Mouse (Mus musculus) forebrain, embryonic 15.5 days (tissue): ENCODE measurements around the gene Dnajc5g. TPM values are rescaled to one million over a fixed set of nuclear protein-coding genes. Genes with fewer than 3 reads are reported as not detected.

ENCODE experiments used
- polyA plus RNA-seq: library from polyadenylated mRNA; unstranded; fragments of >200 nt; fragmentation: Nextera tagmentation; extraction: Ambion mirVana; gene quantifications from 2 replicates; pipeline ENCODE4 v1.2.1, GENCODE M21; 2015

Dnajc5g gene
- polyA plus RNA-seq, 1 experiment from 2014 or later = not detected

Other genes starting within 250 kb of the Dnajc5g start
- 48.1 and 50.9 TPM in 2 replicates for gene Tmem214, start 238.3 kb upstream of the Dnajc5g start, polyA plus RNA-seq
- 23.2 and 23.9 TPM in 2 replicates for gene Agbl5, start 217.6 kb upstream of the Dnajc5g start, polyA plus RNA-seq
- 243 and 273 TPM in 2 replicates for gene Ost4, start 198.5 kb upstream of the Dnajc5g start, polyA plus RNA-seq
- 12.0 and 12.9 TPM in 2 replicates for gene Emilin1, start 192.9 kb upstream of the Dnajc5g start, polyA plus RNA-seq
- 5.1 and 5.5 TPM in 2 replicates for gene Khk, start 184.9 kb upstream of the Dnajc5g start, polyA plus RNA-seq
- 15.9 and 18.5 TPM in 2 replicates for gene Cgref1, start 160.7 kb upstream of the Dnajc5g start, polyA plus RNA-seq
- 123 and 127 TPM in 2 replicates for gene Preb, start 145.9 kb upstream of the Dnajc5g start, polyA plus RNA-seq
- gene Tcf23, start 137.6 kb upstream of the Dnajc5g start, polyA plus RNA-seq = not detected in 2 replicates
- gene Atraid, start 58.0 kb upstream of the Dnajc5g start, polyA plus RNA-seq = 144 and 153 TPM in 2 replicates
- 13.6 and 16.0 TPM in 2 replicates for gene Slc5a6, start 57.4 kb upstream of the Dnajc5g start, polyA plus RNA-seq
- gene Cad, start 51.5 kb upstream of the Dnajc5g start, polyA plus RNA-seq = 17.6 and 19.8 TPM in 2 replicates
- gene Slc30a3, start 2.0 kb downstream of the Dnajc5g start, polyA plus RNA-seq = 1.5 and 2.2 TPM in 2 replicates
- not detected in 2 replicates for gene Trim54, start 10.4 kb downstream of the Dnajc5g start, polyA plus RNA-seq
- not detected in 2 replicates for gene Ucn, start 32.5 kb downstream of the Dnajc5g start, polyA plus RNA-seq
- gene Mpv17, start 48.0 kb downstream of the Dnajc5g start, polyA plus RNA-seq = 54.6 and 54.8 TPM in 2 replicates
- gene Gm29609, start 73.6 kb downstream of the Dnajc5g start, polyA plus RNA-seq = 1.2 and 1.8 TPM in 2 replicates
- 69.5 and 75.4 TPM in 2 replicates for gene Gtf3c2, start 73.9 kb downstream of the Dnajc5g start, polyA plus RNA-seq
- 138 and 143 TPM in 2 replicates for gene Snx17, start 86.9 kb downstream of the Dnajc5g start, polyA plus RNA-seq
- 78.8 and 87.0 TPM in 2 replicates for gene Eif2b4, start 87.1 kb downstream of the Dnajc5g start, polyA plus RNA-seq
- 16.3 and 17.7 TPM in 2 replicates for gene Zfp513, start 96.0 kb downstream of the Dnajc5g start, polyA plus RNA-seq
- 170 TPM in 2 replicates for gene Ppm1g, start 114.4 kb downstream of the Dnajc5g start, polyA plus RNA-seq
- 156 and 157 TPM in 2 replicates for gene Nrbp1, start 134.6 kb downstream of the Dnajc5g start, polyA plus RNA-seq
- 0.34 TPM in 1 of 2 replicates, not detected in the other for gene Gm9970, start 134.9 kb downstream of the Dnajc5g start, polyA plus RNA-seq
- 1.7 and 2.4 TPM in 2 replicates for gene Krtcap3, start 145.4 kb downstream of the Dnajc5g start, polyA plus RNA-seq
- gene Ift172, start 184.8 kb downstream of the Dnajc5g start, polyA plus RNA-seq = 36.0 and 38.0 TPM in 2 replicates
- 89.2 and 90.3 TPM in 2 replicates for gene Fndc4, start 189.8 kb downstream of the Dnajc5g start, polyA plus RNA-seq
- 0.27 and 0.45 TPM in 2 replicates for gene Gckr, start 191.2 kb downstream of the Dnajc5g start, polyA plus RNA-seq